Mouse (Mus musculus) retina, postnatal 7 days (tissue): ENCODE data around the gene Sh3bp5l.

Experiments used
- DNase-seq: peaks from one replicate; pipeline ENCODE4 v3.0.0-alpha.2; 2012; ENCODE audit warnings: low read depth, low spot score

The Sh3bp5l gene

GRCm38 (mm10) chr11:58377686-58378085, 47.2 kb downstream of the Sh3bp5l start:
- no peak for DNase-seq

GRCm38 (mm10) chr11:58378763-58379278, 48.3 kb downstream of the Sh3bp5l start, which contains the start of gene Lypd8:
TSS of gene Lypd8 (plus strand) at chr11:58379043.
- DNase-seq: no peak

GRCm38 (mm10) chr11:58379516-58379915, 49.0 kb downstream of the Sh3bp5l start:
- no peak for DNase-seq

- no peak for DNase-seq
Observed at GRCm38 (mm10) chr11:58382471-58382870, 51.9 kb downstream of the Sh3bp5l start.
